Mouse (Mus musculus) brain, embryonic 14.5 days (tissue): ENCODE results near the gene Abcb6. TPM values are rescaled to one million over a fixed set of nuclear protein-coding genes. Genes with fewer than 3 reads are reported as not detected.

Source experiments
- DNase-seq: peaks from one replicate; pipeline ENCODE4 v3.0.0-alpha.2; 2011; ENCODE audit warnings: low read depth
- CTCF ChIP-seq: fragments of 200-500 bp; IDR thresholded peaks from 2 replicates; pipeline ENCODE4 v1.5.1; 2012; ENCODE audit warnings: inconsistent platforms, mild to moderate bottlenecking, moderate library complexity, borderline replicate concordance; ENCODE audit not compliant: insufficient read depth, insufficient read length; ENCODE audit errors: extremely low read depth
- POLR2A ChIP-seq: fragments of 200-500 bp; IDR thresholded peaks from 2 replicates; pipeline ENCODE4 v1.6.1; 2012; ENCODE audit warnings: mild to moderate bottlenecking, inconsistent platforms, borderline replicate concordance; ENCODE audit not compliant: poor library complexity, insufficient read depth, insufficient read length, severe bottlenecking; ENCODE audit errors: extremely low read depth
- polyA plus RNA-seq: library from polyadenylated mRNA; depleted of rRNA; stranded (reverse); fragments of >200 nt; gene quantifications from 2 replicates; pipeline ENCODE4 v1.2.3, GENCODE M21; 2012; rRNA removed

Gene Abcb6
- polyA plus RNA-seq, 1 experiment, result 32.6 TPM

- TF ChIP-seq POLR2A (no peak), CTCF (no peak)
- DNase-seq, result peak; percentile 56
Observed at GRCm38 (mm10) chr1:75141486-75142190, 38.6 kb downstream of the Abcb6 start.

GRCm38 (mm10) chr1:75140601-75141190, 39.5 kb downstream of the Abcb6 start:
- no peak for TF ChIP-seq POLR2A
- no peak for DNase-seq

GRCm38 (mm10) chr1:75138448-75138847, 41.7 kb downstream of the Abcb6 start:
- TF ChIP-seq CTCF, result no peak
- TF ChIP-seq POLR2A, result no peak
- DNase-seq, result no peak

GRCm38 (mm10) chr1:75136730-75137129, 43.5 kb downstream of the Abcb6 start:
- DNase-seq, result no peak
- TF ChIP-seq CTCF (no peak), POLR2A (no peak)

- TF ChIP-seq CTCF (no peak), POLR2A (no peak)
- DNase-seq, result no peak
Observed at GRCm38 (mm10) chr1:75136293-75136692, 43.9 kb downstream of the Abcb6 start.

- TF ChIP-seq POLR2A (no peak), CTCF (no peak)
- DNase-seq, result no peak
Observed at GRCm38 (mm10) chr1:75133421-75134207, 46.6 kb downstream of the Abcb6 start, which contains the start of gene Slc23a3. Gene Slc23a3, minus strand, starts transcription at chr1:75133890.

GRCm38 (mm10) chr1:75128641-75129040, 51.6 kb downstream of the Abcb6 start:
- no peak for TF ChIP-seq POLR2A
- no peak for TF ChIP-seq CTCF

GRCm38 (mm10) chr1:75125418-75125817, 54.8 kb downstream of the Abcb6 start:
- no peak for DNase-seq
- TF ChIP-seq POLR2A (no peak), CTCF (no peak)

More at GRCm38 (mm10) chr1:75128641-75129040, 51.6 kb downstream of the Abcb6 start:
- DNase-seq, result no peak

GRCm38 (mm10) chr1:75124346-75125321, 55.6 kb downstream of the Abcb6 start, which contains the start of gene Nhej1:
Gene Nhej1, minus strand, starts transcription at chr1:75125200.
- DNase-seq, result peak; percentile 98
- TF ChIP-seq POLR2A (peak; percentile 14; the same call in 1 of the 2 replicates), CTCF (peak; percentile 83)

- DNase-seq, result no peak
- TF ChIP-seq CTCF (no peak), POLR2A (no peak)
Observed at GRCm38 (mm10) chr1:75122211-75122610, 58.0 kb downstream of the Abcb6 start.

Other genes starting within 250 kb of the Abcb6 start
- gene Cfap65, start 244.8 kb downstream of the Abcb6 start, polyA plus RNA-seq, result 2.4 and 3.9 TPM in 2 replicates
- 0.47 and 0.57 TPM in 2 replicates for gene Ihh, start 228.7 kb downstream of the Abcb6 start, polyA plus RNA-seq
- 2.4 and 2.6 TPM in 2 replicates for gene Nhej1, start 55.2 kb downstream of the Abcb6 start, polyA plus RNA-seq
- gene Slc23a3, start 46.5 kb downstream of the Abcb6 start, polyA plus RNA-seq, result 0.06 TPM in 1 of 2 replicates, not detected in the other
- 59.8 and 64.9 TPM in 2 replicates for gene Cnppd1, start 37.7 kb downstream of the Abcb6 start, polyA plus RNA-seq
- 184 and 196 TPM in 2 replicates for gene Retreg2, start 37.6 kb downstream of the Abcb6 start, polyA plus RNA-seq
- gene Zfand2b, start 11.7 kb downstream of the Abcb6 start, polyA plus RNA-seq, result 47.4 and 58.5 TPM in 2 replicates
- gene Ankzf1, start 11.8 kb upstream of the Abcb6 start, polyA plus RNA-seq, result 22.6 and 34.6 TPM in 2 replicates
- 63.2 and 68.4 TPM in 2 replicates for gene Atg9a, start 11.8 kb upstream of the Abcb6 start, polyA plus RNA-seq
- gene Glb1l, start 30.4 kb upstream of the Abcb6 start, polyA plus RNA-seq, result 30.9 and 37.9 TPM in 2 replicates
- gene Stk16, start 30.4 kb upstream of the Abcb6 start, polyA plus RNA-seq, result 214 and 265 TPM in 2 replicates
- gene Tuba4a, start 39.5 kb upstream of the Abcb6 start, polyA plus RNA-seq, result 3.3 and 7.9 TPM in 2 replicates
- not detected in 2 replicates for gene A630095N17Rik, start 51.7 kb upstream of the Abcb6 start, polyA plus RNA-seq
- 52.4 and 53.3 TPM in 2 replicates for gene Dnajb2, start 56.0 kb upstream of the Abcb6 start, polyA plus RNA-seq
- 33.4 and 53.4 TPM in 2 replicates for gene Ptprn, start 84.1 kb upstream of the Abcb6 start, polyA plus RNA-seq
- gene Resp18, start 98.0 kb upstream of the Abcb6 start, polyA plus RNA-seq, result 78.9 and 87.2 TPM in 2 replicates
- 140 and 189 TPM in 2 replicates for gene Dnpep, start 137.6 kb upstream of the Abcb6 start, polyA plus RNA-seq
- 1.0 and 1.4 TPM in 2 replicates for gene Des, start 179.9 kb upstream of the Abcb6 start, polyA plus RNA-seq
- 49.2 and 56.1 TPM in 2 replicates for gene Speg, start 194.9 kb upstream of the Abcb6 start, polyA plus RNA-seq